Mouse (Mus musculus): ENCODE results near the gene Lig4. TPM values are rescaled to one million over a fixed set of nuclear protein-coding genes. Genes with fewer than 3 reads are reported as not detected.

Gene Lig4
- polyA plus RNA-seq, 1 experiment, result 4.0 TPM

GRCm38 (mm10) chr8:9959919-9960318, 17.6 kb downstream of the Lig4 start:
- Histone ChIP-seq H3K4me1 (ENCODE audit: control insufficient read depth, insufficient read depth, insufficient read length, low read length) (no peaks in the 10 kb centered on the region), H3K4me3 (ENCODE audit: insufficient read depth, low read depth, low read length) (no peak overlapping the region), H3K27ac (replicated peaks; ENCODE audit: low read depth, low read length) (no peak overlapping the region)

- Histone ChIP-seq H3K4me1 (ENCODE audit: control insufficient read depth, insufficient read depth, insufficient read length, low read length) (no peaks in the 10 kb centered on the region), H3K4me3 (ENCODE audit: insufficient read depth, low read depth, low read length) (no peak overlapping the region)
Measured at GRCm38 (mm10) chr8:9958338-9958737, 19.1 kb downstream of the Lig4 start.

GRCm38 (mm10) chr8:9949134-9949890, 28.2 kb downstream of the Lig4 start:
- no peaks in the 10 kb centered on the region for H3K4me1 ChIP-seq (ENCODE audit: control insufficient read depth, insufficient read depth, insufficient read length, low read length)
- H3K4me3 ChIP-seq (ENCODE audit: insufficient read depth, low read depth, low read length), result no peak overlapping the region
- H3K27ac ChIP-seq (replicated peaks; ENCODE audit: low read depth, low read length), result no peak overlapping the region

More at GRCm38 (mm10) chr8:9958338-9958737, 19.1 kb downstream of the Lig4 start:
- H3K27ac ChIP-seq (replicated peaks; ENCODE audit: low read depth, low read length), result no peak overlapping the region

- no peaks in the 10 kb centered on the region for H3K4me1 ChIP-seq (ENCODE audit: control insufficient read depth, insufficient read depth, insufficient read length, low read length)
- H3K4me3 ChIP-seq (ENCODE audit: insufficient read depth, low read depth, low read length), result no peak overlapping the region
- no peak overlapping the region for H3K27ac ChIP-seq (replicated peaks; ENCODE audit: low read depth, low read length)
Measured at GRCm38 (mm10) chr8:9935574-9935973, 41.9 kb downstream of the Lig4 start.

- no peak overlapping the region for H3K4me3 ChIP-seq (ENCODE audit: insufficient read depth, low read depth, low read length)
- no peaks in the 10 kb centered on the region for H3K4me1 ChIP-seq (ENCODE audit: control insufficient read depth, insufficient read depth, insufficient read length, low read length)
- H3K27ac ChIP-seq (replicated peaks; ENCODE audit: low read depth, low read length), result no peak overlapping the region
Measured at GRCm38 (mm10) chr8:9934891-9935565, 42.5 kb downstream of the Lig4 start.

GRCm38 (mm10) chr8:9932711-9933110, 44.8 kb downstream of the Lig4 start:
- no peak overlapping the region for H3K27ac ChIP-seq (replicated peaks; ENCODE audit: low read depth, low read length)
- no peaks in the 10 kb centered on the region for H3K4me1 ChIP-seq (ENCODE audit: control insufficient read depth, insufficient read depth, insufficient read length, low read length)
- no peak overlapping the region for H3K4me3 ChIP-seq (ENCODE audit: insufficient read depth, low read depth, low read length)

- Histone ChIP-seq H3K4me1 (ENCODE audit: control insufficient read depth, insufficient read depth, insufficient read length, low read length) (no peaks in the 10 kb centered on the region), H3K27ac (replicated peaks; ENCODE audit: low read depth, low read length) (no peak overlapping the region), H3K4me3 (ENCODE audit: insufficient read depth, low read depth, low read length) (no peak overlapping the region)
Measured at GRCm38 (mm10) chr8:9929746-9930445, 47.6 kb downstream of the Lig4 start.

Other genes starting within 250 kb of the Lig4 start
- not detected in 2 replicates for gene Fam155a, start 206.5 kb downstream of the Lig4 start, polyA plus RNA-seq (2012; ENCODE audit: insufficient read depth, insufficient read length, missing spikeins)
- gene Gm10217, start 113.4 kb downstream of the Lig4 start, polyA plus RNA-seq (2012; ENCODE audit: insufficient read depth, insufficient read length, missing spikeins), result not detected in 2 replicates
- gene Abhd13, start within 50 bp of the Lig4 start, polyA plus RNA-seq (2012; ENCODE audit: insufficient read depth, insufficient read length, missing spikeins), result 8.0 and 9.4 TPM in 2 replicates
- 0.83 and 2.7 TPM in 2 replicates for gene Tnfsf13b, start 28.8 kb upstream of the Lig4 start, polyA plus RNA-seq (2012; ENCODE audit: insufficient read depth, insufficient read length, missing spikeins)
- gene Myo16, start 176.2 kb upstream of the Lig4 start, polyA plus RNA-seq (2012; ENCODE audit: insufficient read depth, insufficient read length, missing spikeins), result not detected in 2 replicates

All from brown adipose tissue, adult 24 weeks (tissue).